Mouse (Mus musculus) small intestine, adult 2 months (tissue): ENCODE results near the gene Ruvbl2. TPM values are rescaled to one million over a fixed set of nuclear protein-coding genes. Genes with fewer than 3 reads are reported as not detected.

Experiments used
- H3K27ac ChIP-seq: fragments of 200-500 bp; 2 replicates; pipeline ENCODE4 v1.5.1; 2012; ENCODE audit warnings: low read depth, low read length, control low read depth, inconsistent platforms; ENCODE audit not compliant: insufficient read depth
- H3K27me3 ChIP-seq: fragments of 200-500 bp; 2 replicates; pipeline ENCODE4 v1.6.1; 2012; ENCODE audit warnings: mild to moderate bottlenecking, moderate library complexity, low read length, inconsistent platforms; ENCODE audit not compliant: control insufficient read depth, insufficient read depth
- H3K36me3 ChIP-seq: fragments of 200-500 bp; 2 replicates; pipeline ENCODE4 v1.6.1; 2012; ENCODE audit warnings: mild to moderate bottlenecking, low read length, control low read depth, inconsistent platforms; ENCODE audit not compliant: control insufficient read depth, insufficient read depth
- H3K4me1 ChIP-seq: fragments of 200-500 bp; 2 replicates; pipeline ENCODE4 v1.6.1; 2012; ENCODE audit warnings: low read length, inconsistent platforms, mixed read lengths; ENCODE audit not compliant: control insufficient read depth, insufficient read depth, insufficient read length
- H3K4me3 ChIP-seq: fragments of 200-500 bp; 2 replicates; pipeline ENCODE4 v1.5.1; 2012; ENCODE audit warnings: low read depth, mild to moderate bottlenecking, control low read depth, inconsistent platforms, low read length, moderate library complexity
- CTCF ChIP-seq: fragments of 200-500 bp; IDR thresholded peaks from 2 replicates; pipeline ENCODE4 v1.5.1; 2012; ENCODE audit warnings: low read depth, mild to moderate bottlenecking, control low read depth, inconsistent platforms, low read length, moderate library complexity, mixed read lengths; ENCODE audit not compliant: insufficient replicate concordance, insufficient read length; ENCODE audit errors: extremely low read depth
- POLR2A ChIP-seq: fragments of 200-500 bp; IDR thresholded peaks from 2 replicates; pipeline ENCODE4 v1.6.1; 2012; ENCODE audit warnings: low read depth, mild to moderate bottlenecking, control low read depth, inconsistent platforms, low read length, moderate library complexity
- WGBS: fragments of 180-500 bp; shearing (Covaris S2); methylation state at CpG from one replicate; pipeline ENCODE4 v1.1.7; 2018; 5-methylcytosine and 5-hydroxymethylcytosine counted together
- polyA plus RNA-seq: library from polyadenylated mRNA; depleted of rRNA; stranded (reverse); fragments of >200 nt; gene quantifications from 2 replicates; pipeline ENCODE4 v1.2.3, GENCODE M21; 2012

The Ruvbl2 gene
- polyA plus RNA-seq, 1 experiment: 54.3 TPM

DNA sequence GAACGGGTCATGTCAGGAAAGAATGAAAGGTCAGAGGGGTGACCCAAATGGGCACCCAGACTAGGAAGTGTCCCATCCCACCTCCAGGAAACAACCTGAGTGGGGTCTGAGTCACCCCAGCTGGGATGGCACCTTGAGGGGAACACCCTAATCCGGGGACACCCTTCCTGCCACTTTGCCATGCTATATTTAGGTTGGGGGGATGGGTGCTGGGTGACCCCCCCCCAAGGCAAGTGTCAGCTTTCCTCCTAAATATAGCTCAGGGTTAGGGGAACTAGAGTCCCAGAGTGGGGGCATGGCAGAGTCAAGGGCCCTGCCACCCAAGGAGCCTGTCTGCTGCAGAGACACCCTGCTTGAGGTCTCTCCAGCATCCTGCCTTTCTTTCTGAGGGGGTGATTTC, 25.5 kb downstream of the Ruvbl2 start:
- peaks cover 6% of the 10 kb centered on the region for H3K4me1 ChIP-seq
- H3K4me3 ChIP-seq: no peak overlapping the region
- H3K27ac ChIP-seq: no peak overlapping the region
- H3K36me3 ChIP-seq: no peaks in the 10 kb centered on the region
- 63% methylated on average over 2 of the region's 2 CpGs for WGBS
- H3K27me3 ChIP-seq: peaks cover 60% of the 10 kb centered on the region
- no peak for TF ChIP-seq CTCF

DNA sequence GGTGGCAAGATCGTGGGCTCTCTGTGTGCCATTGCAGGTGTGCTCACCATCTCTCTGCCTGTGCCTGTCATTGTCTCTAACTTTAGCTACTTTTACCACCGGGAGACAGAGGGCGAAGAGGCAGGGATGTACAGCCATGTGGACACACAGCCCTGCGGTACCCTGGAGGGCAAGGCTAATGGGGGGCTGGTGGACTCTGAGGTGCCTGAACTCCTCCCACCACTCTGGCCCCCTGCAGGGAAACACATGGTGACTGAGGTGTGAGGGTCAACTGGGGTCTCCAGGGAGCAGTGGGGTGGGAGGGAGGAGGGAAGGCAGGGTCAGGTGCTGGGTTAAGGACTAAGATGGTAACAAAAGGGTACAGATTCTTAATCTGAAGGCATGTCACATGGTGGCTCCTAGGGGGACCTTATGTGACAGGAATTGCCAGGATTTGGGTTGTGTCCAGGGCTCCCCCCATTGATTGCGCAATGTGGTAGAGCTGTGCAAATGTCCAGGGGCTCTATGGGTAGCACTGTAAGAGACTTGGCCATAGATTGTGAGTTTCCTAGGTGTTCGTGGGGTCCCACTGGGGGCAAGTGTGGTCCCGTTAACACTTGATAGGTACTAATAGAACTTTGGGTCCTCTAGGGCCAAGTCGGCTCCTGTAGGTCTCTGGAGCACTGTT, 28.3 kb downstream of the Ruvbl2 start:
- 82% methylated on average over 8 of the region's 8 CpGs for WGBS
- H3K27me3 ChIP-seq: peaks cover 57% of the 10 kb centered on the region
- H3K4me1 ChIP-seq: peaks cover 15% of the 10 kb centered on the region
- no peaks in the 10 kb centered on the region for H3K36me3 ChIP-seq
- no peak for TF ChIP-seq CTCF
- TF ChIP-seq POLR2A: no peak
- H3K4me3 ChIP-seq: no peak overlapping the region
- H3K27ac ChIP-seq: no peak overlapping the region

GRCm38 (mm10) chr7:45408949-45409348, 28.9 kb downstream of the Ruvbl2 start:
- Histone ChIP-seq H3K4me1 (peaks cover 14% of the 10 kb centered on the region), H3K4me3 (no peak overlapping the region), H3K27ac (no peak overlapping the region), H3K36me3 (no peaks in the 10 kb centered on the region), H3K27me3 (peaks cover 51% of the 10 kb centered on the region)
- TF ChIP-seq POLR2A: no peak
- no peak for TF ChIP-seq CTCF
- 87% methylated on average over 17 of the region's 17 CpGs for WGBS

DNA sequence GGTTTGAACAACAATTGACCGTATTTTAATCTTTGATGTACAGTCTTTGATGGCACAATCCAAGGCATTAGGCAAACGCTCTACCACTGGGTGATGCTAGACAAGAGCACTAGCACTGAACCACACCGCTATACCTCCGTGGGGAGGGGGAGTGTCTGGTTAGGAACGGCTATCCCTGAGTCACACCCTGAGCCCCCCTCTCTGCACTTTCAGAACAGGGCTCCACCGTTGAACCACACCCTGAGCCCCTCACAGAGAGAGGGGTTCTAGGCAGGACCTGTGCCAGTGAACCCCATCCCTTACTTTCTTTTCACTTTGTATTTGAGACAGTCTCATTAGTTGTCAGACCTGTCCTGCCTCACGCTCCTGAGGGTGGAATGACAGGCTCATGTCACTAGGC, 29.5 kb downstream of the Ruvbl2 start:
- peaks cover 45% of the 10 kb centered on the region for H3K27me3 ChIP-seq
- H3K27ac ChIP-seq: no peak overlapping the region
- no peaks in the 10 kb centered on the region for H3K36me3 ChIP-seq
- H3K4me1 ChIP-seq: peaks cover 10% of the 10 kb centered on the region
- TF ChIP-seq POLR2A (no peak), CTCF (no peak)
- no peak overlapping the region for H3K4me3 ChIP-seq
- WGBS: 61% methylated on average over 7 of the region's 7 CpGs

DNA sequence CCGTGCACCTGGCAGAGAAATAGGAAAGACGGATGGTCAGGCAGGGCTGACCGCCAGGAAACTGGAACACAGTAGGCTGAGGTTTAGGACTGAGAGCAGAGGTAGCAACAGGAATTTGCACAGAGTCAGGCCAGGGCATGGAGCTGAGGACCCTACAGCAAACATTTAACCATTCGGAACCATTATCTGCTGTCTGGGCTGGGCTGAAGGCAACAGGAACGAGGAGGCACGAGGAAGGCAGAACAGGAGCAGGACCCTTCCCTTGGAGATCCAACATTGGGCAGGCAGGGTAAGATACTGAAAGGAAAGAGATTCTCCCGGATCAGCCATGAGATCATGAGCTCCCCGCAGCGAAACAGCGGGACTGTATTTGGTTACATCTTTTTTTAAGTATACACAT, 30.1 kb downstream of the Ruvbl2 start:
- Histone ChIP-seq H3K27ac (no peak overlapping the region), H3K4me3 (no peak overlapping the region), H3K27me3 (peaks cover 40% of the 10 kb centered on the region), H3K4me1 (peaks cover 13% of the 10 kb centered on the region), H3K36me3 (no peaks in the 10 kb centered on the region)
- TF ChIP-seq POLR2A: no peak
- TF ChIP-seq CTCF: no peak
- 74% methylated on average over 10 of the region's 10 CpGs for WGBS

DNA sequence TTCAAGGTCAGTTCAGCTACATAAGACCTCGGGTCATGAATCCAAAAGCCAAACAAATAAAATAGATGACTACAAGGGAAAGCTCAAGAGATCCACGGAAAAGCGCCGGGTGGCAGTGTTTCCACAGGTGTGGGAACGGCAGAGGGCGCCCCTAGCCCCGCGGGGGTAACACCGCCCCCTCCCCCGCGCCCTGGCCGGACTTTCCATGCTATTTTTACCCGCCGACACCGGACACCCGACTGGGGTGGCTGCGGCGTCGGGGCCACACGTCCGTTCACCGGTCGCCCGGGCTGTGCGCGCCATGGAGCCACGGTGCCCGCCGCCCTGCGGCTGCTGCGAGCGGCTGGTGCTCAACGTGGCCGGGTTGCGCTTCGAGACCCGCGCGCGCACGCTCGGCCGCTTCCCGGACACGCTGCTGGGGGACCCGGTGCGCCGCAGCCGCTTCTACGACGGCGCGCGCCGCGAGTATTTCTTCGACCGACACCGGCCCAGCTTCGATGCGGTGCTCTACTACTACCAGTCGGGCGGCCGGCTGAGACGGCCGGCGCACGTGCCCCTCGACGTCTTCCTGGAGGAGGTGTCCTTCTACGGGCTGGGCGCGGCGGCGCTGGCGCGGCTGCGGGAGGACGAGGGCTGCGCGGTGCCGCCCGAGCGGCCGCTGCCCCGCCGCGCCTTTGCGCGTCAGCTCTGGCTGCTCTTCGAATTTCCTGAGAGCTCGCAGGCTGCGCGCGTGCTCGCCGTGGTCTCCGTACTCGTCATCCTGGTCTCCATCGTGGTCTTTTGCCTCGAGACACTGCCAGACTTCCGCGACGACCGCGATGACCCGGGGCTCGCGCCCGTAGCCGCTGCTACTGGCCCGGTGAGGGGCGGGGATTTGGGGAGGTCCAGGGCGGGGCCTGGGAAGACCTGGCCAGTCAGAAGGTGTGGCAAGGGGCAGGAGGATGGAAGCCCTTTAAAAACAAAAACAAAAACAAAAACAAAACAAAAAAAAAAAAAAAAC, 31.4 kb downstream of the Ruvbl2 start:
- H3K27ac ChIP-seq: no peak overlapping the region
- H3K36me3 ChIP-seq: no peaks in the 10 kb centered on the region
- WGBS: 1% methylated on average over 113 of the region's 114 CpGs
- peak overlapping the region; percentile 63 for H3K4me3 ChIP-seq
- TF ChIP-seq POLR2A: no peak
- TF ChIP-seq CTCF: no peak
- peaks cover 14% of the 10 kb centered on the region for H3K4me1 ChIP-seq
- peaks cover 36% of the 10 kb centered on the region for H3K27me3 ChIP-seq
